Mouse (Mus musculus) liver, embryonic 14.5 days (tissue): ENCODE measurements around the gene Spout1. TPM values are rescaled to one million over a fixed set of nuclear protein-coding genes. Genes with fewer than 3 reads are reported as not detected.
"Not testable (repeated sequence)": the region's sequence is repeated elsewhere in the genome, so short reads cannot be mapped to it uniquely, and the experiment has no call there.

Source experiments
- ATAC-seq: fragments of 200-750 bp; cut with Nextera tagmentation; 2 replicates; pipeline ENCODE4 v1.8.0; 2017; ENCODE audit warnings: moderate number of reproducible peaks, mild to moderate bottlenecking, moderate library complexity; ENCODE audit not compliant: insufficient read depth
- DNase-seq, 3 experiments: peaks; one replicate each; pipeline ENCODE4 v3.0.0-alpha.2; 2012 to 2013; ENCODE audit warnings: low read depth in 3 of 3, low spot score in 3 of 3
- H3K27ac ChIP-seq: fragments of 300-500 bp; sonication (generic); 2 replicates; pipeline ENCODE4 v1.5.1; 2014; ENCODE audit warnings: moderate library complexity, mild to moderate bottlenecking, control low read depth, inconsistent platforms
- H3K27me3 ChIP-seq: fragments of 300-500 bp; sonication (generic); 2 replicates; pipeline ENCODE4 v1.6.1; 2014; ENCODE audit warnings: mild to moderate bottlenecking, low read length, moderate library complexity; ENCODE audit not compliant: control insufficient read depth, insufficient read depth
- H3K36me3 ChIP-seq: fragments of 300-500 bp; sonication (generic); replicated peaks from 2 replicates; pipeline ENCODE4 v1.6.1; 2014; ENCODE audit warnings: low read depth; ENCODE audit not compliant: control insufficient read depth, insufficient read depth
- H3K4me1 ChIP-seq, 2 experiments: fragments of 200-500 bp in 1 of 2; fragments of 300-500 bp in 1 of 2; sonication (generic) in 1 of 2; replicated peaks; 2 replicates each; pipeline ENCODE4 v1.6.1; 2012 to 2014; ENCODE audit warnings: antibody characterized with exemption in 1 of 2, inconsistent platforms in 1 of 2, low read length in 1 of 2; ENCODE audit not compliant: control insufficient read depth in 2 of 2, insufficient read depth in 2 of 2
- H3K4me2 ChIP-seq: fragments of 300-500 bp; sonication (generic); 2 replicates; pipeline ENCODE4 v1.6.1; 2014; ENCODE audit warnings: low read depth, mild to moderate bottlenecking, control low read depth, moderate library complexity
- H3K4me3 ChIP-seq, 2 experiments: fragments of 200-500 bp in 1 of 2; fragments of 300-500 bp in 1 of 2; sonication (generic) in 1 of 2; 2 replicates each; pipeline ENCODE4 v1.5.1; 2012 to 2014; ENCODE audit warnings: low read depth in 2 of 2, low read length in 2 of 2, mild to moderate bottlenecking in 2 of 2, control low read depth in 1 of 2, inconsistent platforms in 1 of 2, moderate library complexity in 1 of 2; ENCODE audit not compliant: insufficient read depth in 1 of 2
- H3K9ac ChIP-seq: fragments of 300-500 bp; sonication (generic); replicated peaks from 2 replicates; pipeline ENCODE4 v1.6.1; 2014; ENCODE audit warnings: mild to moderate bottlenecking, control low read depth, moderate library complexity
- H3K9me3 ChIP-seq: fragments of 300-500 bp; sonication (generic); 2 replicates; pipeline ENCODE4 v1.6.1; 2016; ENCODE audit warnings: low read length, mixed read lengths; ENCODE audit not compliant: control insufficient read depth
- CTCF ChIP-seq: IDR thresholded peaks from 2 replicates; pipeline ENCODE4 v1.5.1; 2016; ENCODE audit warnings: antibody characterized with exemption, low read depth, control low read depth
- EP300 ChIP-seq: IDR thresholded peaks from 2 replicates; pipeline ENCODE4 v1.6.1; 2016; ENCODE audit warnings: antibody characterized with exemption, low read depth
- WGBS: fragments of 180-500 bp; shearing (Covaris S2); extraction: QIAGEN DNeasy Blood & Tissue Kit; methylation state at CpG from one replicate; pipeline ENCODE4 v1.1.7; 2014; ENCODE audit not compliant: insufficient replicate concordance; 5-methylcytosine and 5-hydroxymethylcytosine counted together
- polyA plus RNA-seq, 2 experiments: library from polyadenylated mRNA; depleted of rRNA in 1 of 2; stranded (reverse) in 1 of 2; unstranded in 1 of 2; fragments of >200 nt; fragmentation: Nextera tagmentation in 1 of 2; extraction: Ambion mirVana in 1 of 2; gene quantifications; 2 replicates each; pipeline versions ENCODE4 v1.2.1 to v1.2.3; 2012 to 2014

Gene Spout1
- polyA plus RNA-seq, 2 experiments = 18.7 to 20.3 TPM

DNA sequence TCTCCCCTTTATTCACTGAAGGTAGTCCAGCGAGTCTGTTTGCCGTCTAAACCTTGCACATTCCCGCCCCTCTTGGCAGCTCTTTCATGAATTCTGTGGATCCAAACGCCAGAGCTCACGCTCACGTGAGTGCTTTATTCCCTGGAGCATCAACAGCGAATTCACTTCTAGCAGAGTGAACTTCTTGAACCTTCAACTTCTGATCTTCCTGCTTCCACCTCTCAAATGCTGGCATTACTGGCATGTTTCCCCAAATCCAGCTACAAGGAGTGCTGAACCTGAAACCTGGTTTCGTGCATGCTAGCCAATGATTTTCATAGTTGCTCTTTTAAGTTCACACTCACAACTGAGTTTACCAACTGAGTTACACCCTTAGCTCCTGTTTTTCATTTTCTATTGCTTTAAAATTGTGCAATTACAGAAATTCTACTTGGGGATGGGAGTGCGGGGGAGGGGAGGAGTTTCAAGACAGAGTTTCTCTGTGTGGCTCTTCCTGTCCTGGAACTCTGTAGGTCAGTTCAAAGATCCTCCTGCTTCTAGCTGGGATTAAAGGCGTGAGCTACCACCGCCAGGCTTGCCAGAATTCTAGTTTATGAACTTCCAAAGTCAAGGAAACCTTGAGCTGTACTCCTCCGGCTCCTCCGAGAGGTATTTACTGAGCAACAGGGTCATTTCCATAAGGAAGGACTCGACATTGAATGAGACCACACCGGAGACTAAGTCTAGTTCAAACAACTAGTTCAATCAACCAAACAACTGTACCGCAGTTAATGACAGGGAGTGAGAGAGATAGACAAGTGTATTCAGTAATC is 45.3 kb downstream of the Spout1 start:
- Histone ChIP-seq H3K27me3 (no peaks in the 10 kb centered on the region), H3K9ac (peak overlapping the region; percentile 68), H3K4me3 (peak overlapping the region; percentile 70 to 74), H3K27ac (peak overlapping the region; percentile 86), H3K9me3 (no peaks in the 10 kb centered on the region), H3K4me1 (peaks cover 13 to 24% of the 10 kb centered on the region in 2 experiments), H3K4me2 (peak overlapping the region; percentile 91), H3K36me3 (no peaks in the 10 kb centered on the region)
- TF ChIP-seq EP300 = no peak; the same call in 1 of the 2 replicates
- TF ChIP-seq CTCF = no peak
- ATAC-seq (peak; percentile 43), DNase-seq (no peak)
- WGBS = 34% methylated on average over 16 of the region's 16 CpGs

DNA sequence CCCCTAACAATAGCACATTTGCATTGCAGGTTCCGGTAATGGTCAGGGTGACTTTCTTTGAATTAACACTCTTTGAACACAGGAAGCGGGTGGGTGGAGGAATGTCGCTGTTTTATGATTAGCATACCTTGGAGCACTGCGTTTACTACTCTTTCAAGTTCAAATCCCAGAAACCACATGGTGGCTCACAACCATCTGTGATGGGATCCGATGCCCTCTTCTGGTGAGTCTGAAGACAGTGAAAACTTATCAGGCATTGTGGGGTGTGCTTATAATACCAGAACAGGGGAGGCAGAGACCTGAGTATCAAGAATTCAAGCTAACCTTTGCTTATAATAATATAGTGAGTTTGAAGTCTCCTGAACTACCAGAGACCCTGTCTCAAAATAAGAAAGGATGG is 47.0 kb downstream of the Spout1 start:
- H3K9me3 ChIP-seq, H3K36me3 ChIP-seq, H3K9ac ChIP-seq, H3K27me3 ChIP-seq, ATAC-seq, H3K4me3 ChIP-seq, H3K27ac ChIP-seq, H3K4me2 ChIP-seq, DNase-seq: not testable (repeated sequence)
- peaks cover 7 to 19% of the 10 kb centered on the region in 2 experiments; a peak in 3 of 4 replicates for H3K4me1 ChIP-seq
- WGBS = 59% methylated on average over 5 of the region's 5 CpGs
- TF ChIP-seq CTCF = peak; percentile 28

DNA sequence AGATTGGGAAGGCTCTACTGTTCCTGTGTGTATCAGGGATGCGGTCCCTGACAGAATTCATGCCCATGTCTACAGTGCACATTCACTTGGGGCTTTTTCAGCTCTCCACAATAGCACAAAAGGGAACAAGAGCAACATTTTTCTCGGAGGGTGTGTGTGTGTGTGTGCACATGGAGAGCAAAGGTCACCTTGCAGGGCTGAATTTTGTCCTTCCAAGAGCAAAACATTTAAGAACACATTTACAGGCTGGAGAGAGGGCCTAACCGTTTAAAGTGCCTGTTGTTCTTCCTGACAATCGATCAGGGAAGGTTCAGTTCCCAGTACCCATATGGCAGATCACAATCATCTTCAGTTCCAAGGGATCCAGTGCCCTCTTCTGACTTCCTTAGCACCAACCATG is 48.1 kb downstream of the Spout1 start:
- no peak for DNase-seq
- WGBS = 62% methylated on average over 4 of the region's 4 CpGs
- H3K4me3 ChIP-seq = no peak overlapping the region
- no peaks in the 10 kb centered on the region for H3K9me3 ChIP-seq
- ATAC-seq = no peak
- no peaks in the 10 kb centered on the region for H3K36me3 ChIP-seq
- no peak for TF ChIP-seq EP300
- TF ChIP-seq CTCF = no peak
- H3K4me2 ChIP-seq = no peak overlapping the region
- no peak overlapping the region for H3K9ac ChIP-seq
- no peaks in the 10 kb centered on the region for H3K27me3 ChIP-seq
- H3K27ac ChIP-seq = no peak overlapping the region
- peaks cover 8 to 18% of the 10 kb centered on the region in 2 experiments for H3K4me1 ChIP-seq

DNA sequence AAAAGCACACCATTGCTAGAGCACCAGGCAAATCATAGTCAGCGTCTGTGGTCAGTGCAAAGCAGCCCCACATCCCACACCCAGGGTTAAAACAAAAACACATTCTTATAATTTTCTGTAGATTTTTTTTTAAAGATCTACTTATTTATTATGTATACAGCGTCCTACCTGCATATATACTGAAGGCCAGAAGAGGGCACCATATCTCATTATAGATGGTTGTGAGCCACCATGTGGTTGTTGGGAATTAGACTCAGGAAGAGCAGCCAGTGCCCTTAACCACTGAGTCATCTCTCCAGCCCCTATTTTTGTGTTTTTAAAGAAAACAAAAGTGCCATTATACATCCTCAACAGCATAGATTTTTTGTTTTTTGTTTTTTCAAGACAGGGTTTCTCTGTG is 49.5 kb downstream of the Spout1 start:
- no peak for DNase-seq
- no peak overlapping the region for H3K4me2 ChIP-seq
- 17% methylated on average over 2 of the region's 2 CpGs for WGBS
- H3K9me3 ChIP-seq = no peaks in the 10 kb centered on the region
- H3K36me3 ChIP-seq = no peaks in the 10 kb centered on the region
- TF ChIP-seq EP300 (no peak), CTCF (peak; percentile 75)
- no peak overlapping the region for H3K4me3 ChIP-seq
- no peak for ATAC-seq
- H3K27me3 ChIP-seq = no peaks in the 10 kb centered on the region
- peaks cover 7 to 14% of the 10 kb centered on the region in 2 experiments for H3K4me1 ChIP-seq
- H3K9ac ChIP-seq = no peak overlapping the region
- no peak overlapping the region for H3K27ac ChIP-seq

DNA sequence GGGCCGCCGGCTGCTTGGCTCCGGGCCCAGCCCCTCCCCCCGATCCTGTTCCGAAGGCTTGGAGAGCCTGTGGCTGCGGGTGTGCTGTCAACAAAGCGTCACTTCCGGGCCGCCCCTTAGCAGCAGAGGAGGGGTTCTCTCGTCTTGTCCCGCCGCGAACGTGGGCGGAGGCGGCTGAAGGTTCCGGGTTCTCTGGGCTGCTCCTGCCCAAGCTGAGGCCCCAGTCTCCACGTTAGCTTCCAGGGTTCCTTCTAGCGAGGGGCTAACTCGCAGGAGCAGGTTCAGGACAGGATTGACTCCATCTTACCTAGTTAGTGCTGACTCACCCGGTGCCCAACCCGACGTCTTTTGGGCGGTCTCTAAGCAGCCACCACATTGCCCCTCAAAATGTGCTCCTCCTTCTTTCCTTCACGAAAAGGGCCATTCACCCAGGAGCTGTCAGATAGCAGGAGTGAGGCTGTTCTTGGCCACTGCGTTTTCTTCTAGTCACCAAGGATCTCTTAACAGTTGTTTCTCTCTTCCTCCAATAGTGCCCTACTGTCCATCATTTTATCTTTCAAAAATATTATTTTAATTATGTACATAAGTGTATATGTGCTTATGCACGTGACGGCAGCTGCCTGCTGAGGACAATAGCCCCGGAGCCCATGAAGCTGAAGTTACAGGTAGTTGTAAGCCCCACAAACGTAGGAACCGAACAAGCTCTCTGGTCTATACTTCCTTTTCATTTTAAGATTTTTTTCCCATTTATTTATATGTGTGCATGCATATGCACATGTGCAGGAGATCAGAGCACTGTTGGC is 53.6 kb downstream of the Spout1 start, which contains the start of gene Zer1:
Gene Zer1 (minus strand): TSS at position 114 of the 803 bp plus-strand sequence.
- Histone ChIP-seq H3K9me3 (no peaks in the 10 kb centered on the region), H3K4me2 (peak within 1 kb of the TSS; percentile 87), H3K27me3 (no peaks in the 10 kb centered on the region), H3K4me1 (peaks cover 5 to 17% of the 10 kb centered on the region in 2 experiments), H3K27ac (peak within 1 kb of the TSS; percentile 90), H3K4me3 (peak within 1 kb of the TSS; percentile 82 to 87), H3K36me3 (no peaks in the 10 kb centered on the region), H3K9ac (peak within 1 kb of the TSS; percentile 95)
- DNase-seq = peak; percentile 81 to 85 (median 83)
- WGBS = 10% methylated on average over 31 of the region's 31 CpGs
- ATAC-seq = peak; percentile 97
- TF ChIP-seq EP300 (peak; percentile 1; the same call in 1 of the 2 replicates), CTCF (no peak)
